In the genomic region with DNA sequence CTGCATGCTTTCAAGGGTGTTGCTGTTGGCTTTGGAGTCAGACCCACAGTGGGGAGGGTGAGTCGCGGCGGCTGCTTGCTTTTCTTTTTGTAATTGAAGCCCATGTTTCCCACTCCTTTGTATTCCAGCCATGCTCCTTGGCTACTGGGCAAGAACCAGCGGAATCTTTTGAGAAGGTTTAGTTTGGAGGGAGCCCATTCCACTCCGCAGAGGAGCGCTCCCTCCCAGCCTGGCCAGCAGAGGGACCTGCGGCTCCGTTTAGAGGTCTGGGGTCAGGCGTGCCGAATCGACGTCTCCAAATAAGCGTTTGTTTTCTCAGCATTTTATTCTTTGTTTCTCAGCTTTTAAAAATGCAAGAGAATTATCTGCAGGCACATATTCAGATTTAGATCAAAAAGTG, we compare ENCODE assay signal across 8 mouse cellular contexts.
A peak's percentile ranks its signal among the peaks of the same experiment; 100 is the strongest.
DNase-seq lines count a peak whose midpoint lies in the region; ATAC-seq and TF ChIP-seq lines count a peak whose summit lies in the region.

No protein-coding gene starts in this region.

- 7% methylated on average over 13 of the region's 13 CpGs for WGBS in heart, adult 2 months
- WGBS in kidney, embryonic 15.5 days, result 6% methylated on average over 13 of the region's 13 CpGs

- ATAC-seq in kidney, embryonic 15.5 days (replicated peaks; ENCODE audit: low FRiP score), result peak; percentile 82

- TF ChIP-seq CTCF in heart, adult 2 months (IDR thresholded peaks at IDR 0.05), result peak; percentile 75

- H3K4me1 ChIP-seq in heart, adult 2 months (ENCODE audit: control insufficient read depth, insufficient read depth, low read length), result no peaks in the 10 kb centered on the region; the same call in 1 of the 2 replicates
- no peaks in the 10 kb centered on the region for H3K4me1 ChIP-seq in kidney, embryonic 15.5 days

- H3K36me3 ChIP-seq in heart, adult 2 months (ENCODE audit: control insufficient read depth, insufficient read depth, low read length), result no peaks in the 10 kb centered on the region
- H3K36me3 ChIP-seq in kidney, embryonic 15.5 days, result no peaks in the 10 kb centered on the region

- H3K27ac ChIP-seq in heart, adult 2 months, result no peak overlapping the region
- H3K27ac ChIP-seq in kidney, embryonic 15.5 days, result no peak overlapping the region

- peak overlapping the region; percentile 57 for H3K4me2 ChIP-seq in kidney, embryonic 15.5 days

- intact Hi-C loops in heart, adult 2 months (cut with DNase I), result loop anchor here (1.0 to 10.0 kb wide), 3 partner anchors 61 to 834 kb away; no protein-coding TSS in a partner anchor

- no peaks in the 10 kb centered on the region for H3K9me3 ChIP-seq in kidney, embryonic 15.5 days (replicated peaks)

- peak overlapping the region; percentile 18 for H3K4me3 ChIP-seq in heart, adult 2 months
- H3K4me3 ChIP-seq in kidney, embryonic 15.5 days (replicated peaks), result peak overlapping the region; percentile 29

- H3K27me3 ChIP-seq in heart, adult 2 months (ENCODE audit: control insufficient read depth, insufficient read depth, low read length), result no peaks in the 10 kb centered on the region
- H3K27me3 ChIP-seq in kidney, embryonic 15.5 days, result peaks cover 18% of the 10 kb centered on the region

- peak; percentile 28 to 57 for DNase-seq in gastrocnemius, postnatal 4 days (ENCODE audit: low spot score in 2 of 2)
- DNase-seq in gastrocnemius, postnatal 25 days, result no peak
- DNase-seq in cerebellum, postnatal 4 days (ENCODE audit: low spot score in 2 of 2), result peak; percentile 37 to 63
- peak in 1 of 2 experiments; percentile 35 for DNase-seq in heart, adult 2 months
- DNase-seq in liver, result peak; percentile 42
- DNase-seq in neural tube, embryonic 10.5 days (ENCODE audit: extremely low spot score, low spot score), result peak; percentile 69
- no peak for DNase-seq in c-Kit-positive CD71-positive TER-119-positive erythroid progenitor cells, embryonic 14.5 days (ENCODE audit: low spot score)

- H3K9ac ChIP-seq in heart, adult 2 months (ENCODE audit: low read depth, low read length), result no peak overlapping the region; the same call in 1 of the 2 replicates
- no peak overlapping the region for H3K9ac ChIP-seq in kidney, embryonic 15.5 days

- no peak for TF ChIP-seq EP300 in heart, adult 2 months (IDR thresholded peaks at IDR 0.05; ENCODE audit: insufficient read depth, low read depth, low read length)

- H3K79me2 ChIP-seq in heart, adult 2 months (replicated peaks; ENCODE audit: control insufficient read depth, insufficient read depth, low read length), result no peaks in the 10 kb centered on the region

- no peak for TF ChIP-seq POLR2A in heart, adult 2 months (IDR thresholded peaks at IDR 0.05; ENCODE audit: insufficient read depth, low read depth, low read length)

Comparison
In these comparisons a context has a peak if more than half of its experiments do, and no peak if none do; other contexts are left out.
1. DNase-seq: peak in gastrocnemius, postnatal 4 days (2 of 2), cerebellum, postnatal 4 days (2 of 2), liver (single experiment) and neural tube, embryonic 10.5 days (single experiment); none in gastrocnemius, postnatal 25 days (single experiment) and c-Kit-positive CD71-positive TER-119-positive erythroid progenitor cells, embryonic 14.5 days (single experiment).